Mouse (Mus musculus) CH12.LX (cell line): Measurements from ENCODE around the gene Dcun1d4. TPM values are rescaled to one million over a fixed set of nuclear protein-coding genes. Genes with fewer than 3 reads are reported as not detected.

ENCODE experiments used
- DNase-seq: peaks from one replicate; pipeline ENCODE4 v3.0.0-alpha.2; 2013; ENCODE audit errors: extremely low read depth
- H3K27ac ChIP-seq: 2 replicates; pipeline ENCODE4 v1.5.1; 2012; ENCODE audit warnings: low read depth, mild to moderate bottlenecking, control low read depth, moderate library complexity; ENCODE audit not compliant: insufficient read depth
- H3K27me3 ChIP-seq: replicated peaks from 2 replicates; pipeline ENCODE3; 2012; ENCODE audit warnings: inconsistent platforms
- H3K36me3 ChIP-seq, 2 experiments: replicated peaks in 1 of 2; 2 replicates each; pipeline versions ENCODE3 to v1.6.1; 2012; ENCODE audit warnings: inconsistent platforms in 1 of 2, low read length in 1 of 2, mild to moderate bottlenecking in 1 of 2, mixed read lengths in 1 of 2, moderate library complexity in 1 of 2; ENCODE audit not compliant: control insufficient read depth in 1 of 2, insufficient read depth in 1 of 2
- H3K4me1 ChIP-seq, 2 experiments: 2 replicates each; pipeline ENCODE4 v1.6.1; 2012; ENCODE audit warnings: inconsistent platforms in 1 of 2, moderate library complexity in 1 of 2; ENCODE audit not compliant: insufficient read depth in 2 of 2, control insufficient read depth in 1 of 2
- H3K4me2 ChIP-seq: 2 replicates; pipeline ENCODE4 v1.6.1; 2012; ENCODE audit warnings: low read depth, mild to moderate bottlenecking, control low read depth; ENCODE audit not compliant: poor library complexity, insufficient read depth, severe bottlenecking
- H3K4me3 ChIP-seq, 3 experiments: fragments of 150-350 bp in 1 of 3; sonication (generic) in 1 of 3; replicated peaks in 1 of 3; 2 replicates each; pipeline versions ENCODE3 to v1.5.1; 2011 to 2012; ENCODE audit warnings: low read depth in 2 of 3, low read length in 2 of 3, mild to moderate bottlenecking in 2 of 3, moderate library complexity in 2 of 3, control low read depth in 1 of 3, improper control_type of control experiment in 1 of 3, inconsistent platforms in 1 of 3, mixed read lengths in 1 of 3; ENCODE audit not compliant: poor library complexity in 1 of 3
- H3K79me2 ChIP-seq: replicated peaks from 2 replicates; pipeline ENCODE4 v1.6.1; 2012; ENCODE audit warnings: mild to moderate bottlenecking, moderate library complexity; ENCODE audit not compliant: control insufficient read depth, poor library complexity, insufficient read depth, severe bottlenecking; ENCODE audit errors: extremely low read depth
- H3K9ac ChIP-seq: 2 replicates; pipeline ENCODE4 v1.6.1; 2012; ENCODE audit warnings: low read depth, mild to moderate bottlenecking, control low read depth, moderate library complexity; ENCODE audit not compliant: insufficient read depth
- H3K9me3 ChIP-seq: replicated peaks from 2 replicates; pipeline ENCODE3; 2012; ENCODE audit warnings: low read length, inconsistent platforms, mixed read lengths
- BHLHE40 ChIP-seq: IDR thresholded peaks from 2 replicates; pipeline ENCODE4 v1.6.1; 2011; ENCODE audit warnings: mild to moderate bottlenecking, low read depth, low read length, improper control_type of control experiment
- CHD1 ChIP-seq: IDR thresholded peaks from 2 replicates; pipeline ENCODE4 v1.6.1; 2012; ENCODE audit warnings: low read depth, low read length, improper control_type of control experiment, inconsistent platforms
- CTCF ChIP-seq, 2 experiments: IDR thresholded peaks in 1 of 2; conservative IDR thresholded peaks in 1 of 2; 2 replicates each; pipeline ENCODE4 v1.5.1; 2011 to 2012; ENCODE audit warnings: low read depth in 2 of 2, low read length in 2 of 2, improper control_type of control experiment in 1 of 2, inconsistent platforms in 1 of 2, mild to moderate bottlenecking in 1 of 2, moderate library complexity in 1 of 2
- ELF1 ChIP-seq: IDR thresholded peaks from 2 replicates; pipeline ENCODE4 v1.6.1; 2014; ENCODE audit warnings: low read depth, mild to moderate bottlenecking, inconsistent platforms, low read length, improper control_type of control experiment
- HCFC1 ChIP-seq: IDR thresholded peaks from 2 replicates; pipeline ENCODE4 v1.6.1; 2012; ENCODE audit warnings: low read depth, mild to moderate bottlenecking, inconsistent platforms, low read length, improper control_type of control experiment
- KAT2A ChIP-seq: IDR thresholded peaks from 2 replicates; pipeline ENCODE4 v1.6.1; 2012; ENCODE audit warnings: low read length, improper control_type of control experiment, inconsistent platforms; ENCODE audit not compliant: insufficient replicate concordance
- MAFK ChIP-seq: IDR thresholded peaks from 2 replicates; pipeline ENCODE4 v1.6.1; 2011; ENCODE audit warnings: low read length, improper control_type of control experiment; ENCODE audit not compliant: insufficient replicate concordance
- MAX ChIP-seq: IDR thresholded peaks from 2 replicates; pipeline ENCODE4 v1.6.1; 2011; ENCODE audit warnings: low read length, improper control_type of control experiment
- MXI1 ChIP-seq: IDR thresholded peaks from 2 replicates; pipeline ENCODE4 v1.6.1; 2011; ENCODE audit warnings: mild to moderate bottlenecking, low read depth, low read length, improper control_type of control experiment
- NELFE ChIP-seq: IDR thresholded peaks from 2 replicates; pipeline ENCODE4 v1.6.1; 2011; ENCODE audit warnings: low read depth, low read length, improper control_type of control experiment
- PAX5 ChIP-seq: IDR thresholded peaks from 2 replicates; pipeline ENCODE4 v1.6.1; 2012; ENCODE audit warnings: low read length, inconsistent platforms, mixed read lengths
- SIN3A ChIP-seq: IDR thresholded peaks from 2 replicates; pipeline ENCODE4 v1.6.1; 2012; ENCODE audit warnings: low read length, improper control_type of control experiment, inconsistent platforms
- TBP ChIP-seq: conservative IDR thresholded peaks from 2 replicates; pipeline ENCODE4 v1.6.1; 2011; ENCODE audit warnings: low read depth, low read length, improper control_type of control experiment
- TCF12 ChIP-seq: IDR thresholded peaks from 2 replicates; pipeline ENCODE4 v1.6.1; 2014; ENCODE audit warnings: low read depth, mild to moderate bottlenecking, inconsistent platforms, low read length, improper control_type of control experiment
- ZKSCAN1 ChIP-seq: IDR thresholded peaks from 2 replicates; pipeline ENCODE4 v1.6.1; 2012; ENCODE audit warnings: low read depth, inconsistent platforms, low read length, improper control_type of control experiment, borderline replicate concordance
- ZMIZ1 ChIP-seq: IDR thresholded peaks from 2 replicates; pipeline ENCODE4 v1.6.1; 2012; ENCODE audit warnings: low read depth, mild to moderate bottlenecking, inconsistent platforms, low read length, improper control_type of control experiment
- ZNF384 ChIP-seq: IDR thresholded peaks from 2 replicates; pipeline ENCODE4 v1.6.1; 2012; ENCODE audit warnings: low read depth, low read length, improper control_type of control experiment, inconsistent platforms
- dilution Hi-C: fragments of 300-500 bp; cut with MboI; formaldehyde crosslinking; loops from 2 replicates; pipeline ENCODE4 v1.14.3; 2020; ENCODE audit warnings: low sequenced_read_pairs; ENCODE audit not compliant: extremely low pct_unique_long_range_greater_than_20kb, extremely low pct_ligation_motif_present
- in situ Hi-C: fragments of 300-500 bp; cut with MboI; formaldehyde crosslinking; loops from 3 replicates; pipeline ENCODE4 v1.14.3; 2019; ENCODE audit warnings: low sequenced_read_pairs, low pct_ligation_motif_present, low pct_unique_long_range_greater_than_20kb, mixed read lengths
- polyA plus RNA-seq: library from polyadenylated mRNA; unstranded; fragments of >175 nt; gene quantifications from 2 replicates; pipeline ENCODE4 v1.2.1, GENCODE M21; 2012; ENCODE audit warnings: low read depth; ENCODE audit not compliant: insufficient read length
- total RNA-seq, 2 experiments: library from RNA; depleted of rRNA; stranded (reverse); fragments of 300-350 nt in 1 of 2; fragments of >200 nt in 1 of 2; gene quantifications; 2 replicates each; pipeline ENCODE4 v1.2.3; 2012 to 2014

Gene Dcun1d4
- total and polyA plus RNA-seq, 3 experiments: 1.4 to 3.9 (median 1.7) TPM

GRCm38 (mm10) chr5:73502422-73502821 lies 21.6 kb downstream of the Dcun1d4 start:
- Histone ChIP-seq H3K4me3 (no peak overlapping the region), H3K9me3 (no peaks in the 10 kb centered on the region), H3K27me3 (no peaks in the 10 kb centered on the region), H3K9ac (no peak overlapping the region), H3K4me1 (no peaks in the 10 kb centered on the region; a peak in 1 of 4 replicates), H3K4me2 (no peak overlapping the region), H3K79me2 (no peaks in the 10 kb centered on the region; the same call in 1 of the 2 replicates), H3K27ac (no peak overlapping the region)
- no peak for DNase-seq
- dilution Hi-C loops: no loop called here
- in situ Hi-C loops: no loop called here
- TF ChIP-seq PAX5 (no peak), TCF12 (no peak), MXI1 (no peak), ZMIZ1 (no peak), ZKSCAN1 (no peak), ELF1 (no peak), TBP (no peak), BHLHE40 (no peak), CHD1 (no peak), HCFC1 (no peak), NELFE (no peak)
- TF ChIP-seq, all 38 proteins: peak for 0
- H3K36me3 ChIP-seq: no peaks in the 10 kb centered on the region

- TF ChIP-seq CTCF (conservative IDR thresholded peaks at IDR 0.05 in 1 of 2, IDR thresholded peaks at IDR 0.05 in 1 of 2; ENCODE audit: low read depth in 2 of 2, low read length in 2 of 2) (peak in 1 of 2 experiments; percentile 25; a peak in 1 of 4 replicates), MAFK (no peak), SIN3A (no peak), MAX (no peak), ZMIZ1 (no peak), ZNF384 (no peak), KAT2A (no peak)
- H3K4me3 ChIP-seq: no peak overlapping the region
- no peak overlapping the region for H3K27ac ChIP-seq
- no peak overlapping the region for H3K4me2 ChIP-seq
- H3K79me2 ChIP-seq: no peaks in the 10 kb centered on the region; the same call in 1 of the 2 replicates
- no peak for DNase-seq
- no peaks in the 10 kb centered on the region for H3K36me3 ChIP-seq
- in situ Hi-C loops: no loop called here
- H3K9me3 ChIP-seq: no peaks in the 10 kb centered on the region
- H3K4me1 ChIP-seq: peaks cover 0 to 2% of the 10 kb centered on the region in 2 experiments; a peak in 2 of 4 replicates
- no peaks in the 10 kb centered on the region for H3K27me3 ChIP-seq
- dilution Hi-C loops: no loop called here
- no peak overlapping the region for H3K9ac ChIP-seq
Measured at GRCm38 (mm10) chr5:73503015-73503757, 22.4 kb downstream of the Dcun1d4 start.
